Mouse (Mus musculus) neural tube, embryonic 15.5 days (tissue): ENCODE results near the gene Atp13a5. TPM values are rescaled to one million over a fixed set of nuclear protein-coding genes. Genes with fewer than 3 reads are reported as not detected.

Source experiments
- ATAC-seq: fragments of 200-750 bp; cut with Nextera tagmentation; 2 replicates; pipeline ENCODE4 v1.8.0; 2017; ENCODE audit warnings: mild to moderate bottlenecking, moderate TSS enrichment, moderate library complexity; ENCODE audit not compliant: low FRiP score
- H3K27ac ChIP-seq: fragments of 300-500 bp; sonication (generic); replicated peaks from 2 replicates; pipeline ENCODE4 v1.5.1; 2015; ENCODE audit warnings: mild to moderate bottlenecking, inconsistent platforms
- H3K27me3 ChIP-seq: fragments of 300-500 bp; sonication (generic); replicated peaks from 2 replicates; pipeline ENCODE4 v1.6.1; 2015; ENCODE audit warnings: inconsistent platforms
- H3K36me3 ChIP-seq: fragments of 300-500 bp; sonication (generic); 2 replicates; pipeline ENCODE4 v1.6.1; 2015; ENCODE audit warnings: inconsistent platforms
- H3K4me1 ChIP-seq: fragments of 300-500 bp; sonication (generic); 2 replicates; pipeline ENCODE4 v1.6.1; 2015; ENCODE audit warnings: inconsistent platforms
- H3K4me2 ChIP-seq: fragments of 300-500 bp; sonication (generic); 2 replicates; pipeline ENCODE4 v1.6.1; 2015; ENCODE audit warnings: inconsistent platforms, mild to moderate bottlenecking, moderate library complexity
- H3K4me3 ChIP-seq: fragments of 300-500 bp; sonication (generic); replicated peaks from 2 replicates; pipeline ENCODE4 v1.5.1; 2015; ENCODE audit warnings: mild to moderate bottlenecking, inconsistent platforms
- H3K9ac ChIP-seq: fragments of 300-500 bp; sonication (generic); replicated peaks from 2 replicates; pipeline ENCODE4 v1.6.1; 2015; ENCODE audit warnings: mild to moderate bottlenecking, inconsistent platforms
- H3K9me3 ChIP-seq: fragments of 300-500 bp; sonication (generic); replicated peaks from 2 replicates; pipeline ENCODE4 v1.6.1; 2016; ENCODE audit warnings: inconsistent platforms
- WGBS: fragments of 180-500 bp; shearing (Covaris S2); methylation state at CpG from one replicate; pipeline ENCODE4 v1.1.7; 2015; ENCODE audit warnings: mixed read lengths; 5-methylcytosine and 5-hydroxymethylcytosine counted together
- polyA plus RNA-seq: library from polyadenylated mRNA; unstranded; fragments of >200 nt; fragmentation: Nextera tagmentation; extraction: Ambion mirVana; gene quantifications from 2 replicates; pipeline ENCODE4 v1.2.1, GENCODE M21; 2015

The Atp13a5 gene
- polyA plus RNA-seq, 1 experiment from 2014 or later: 1.4 TPM

GRCm38 (mm10) chr16:29315391-29315790, 63.1 kb downstream of the Atp13a5 start:
- 89% methylated on average over 3 of the region's 3 CpGs for WGBS
- Histone ChIP-seq H3K4me1 (no peaks in the 10 kb centered on the region), H3K4me3 (no peak overlapping the region), H3K9ac (no peak overlapping the region), H3K27me3 (no peaks in the 10 kb centered on the region), H3K4me2 (no peak overlapping the region), H3K36me3 (no peaks in the 10 kb centered on the region), H3K9me3 (no peaks in the 10 kb centered on the region), H3K27ac (no peak overlapping the region)
- no peak for ATAC-seq

DNA sequence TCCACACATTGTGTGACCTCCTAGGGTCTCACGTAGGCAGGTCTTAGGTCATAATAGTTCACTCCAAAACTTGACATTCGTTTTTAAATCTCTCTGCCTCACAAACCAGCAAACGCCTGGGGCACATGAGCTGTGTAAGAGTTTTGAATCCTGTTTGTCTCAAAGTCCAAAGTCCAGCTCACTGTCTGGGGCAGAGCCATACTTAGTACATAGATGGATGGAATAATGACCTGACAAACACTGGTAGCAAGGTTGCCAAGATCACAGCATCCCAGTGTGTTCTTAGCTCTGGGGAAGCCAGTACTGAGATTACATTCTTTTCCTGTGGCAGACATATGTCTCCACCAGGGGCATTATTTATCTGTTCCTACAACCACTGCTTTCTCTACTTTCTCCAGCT, 63.5 kb downstream of the Atp13a5 start:
- no peak overlapping the region for H3K4me2 ChIP-seq
- H3K36me3 ChIP-seq: no peaks in the 10 kb centered on the region
- no peak overlapping the region for H3K4me3 ChIP-seq
- H3K9me3 ChIP-seq: no peaks in the 10 kb centered on the region
- 84% methylated on average over 3 of the region's 3 CpGs for WGBS
- no peak for ATAC-seq
- H3K27ac ChIP-seq: no peak overlapping the region
- H3K27me3 ChIP-seq: no peaks in the 10 kb centered on the region
- H3K4me1 ChIP-seq: no peaks in the 10 kb centered on the region
- no peak overlapping the region for H3K9ac ChIP-seq

DNA sequence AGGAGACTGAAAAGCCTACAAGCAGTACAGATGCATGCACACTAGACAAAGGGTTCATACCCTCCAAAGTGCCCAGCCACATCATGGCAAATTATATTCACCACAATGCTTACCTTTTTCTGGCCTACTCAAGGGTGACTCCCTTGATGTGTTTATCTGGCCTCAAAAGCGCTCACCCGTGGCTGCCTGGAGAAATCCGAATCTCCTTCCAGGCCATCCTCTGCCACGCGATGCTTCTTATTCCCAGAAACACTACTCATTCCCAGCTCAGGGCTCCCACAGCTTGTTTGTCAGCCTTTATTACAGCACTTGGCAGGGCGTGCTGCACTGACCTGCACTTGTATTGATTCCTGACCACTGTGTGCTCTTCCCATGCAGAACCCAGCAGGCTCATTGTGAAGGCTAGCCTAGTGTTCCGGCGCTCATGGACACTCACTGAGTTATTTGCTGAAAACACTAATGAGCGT, 80.9 kb downstream of the Atp13a5 start:
- H3K27ac ChIP-seq: no peak overlapping the region
- WGBS: 68% methylated on average over 9 of the region's 9 CpGs
- no peaks in the 10 kb centered on the region for H3K9me3 ChIP-seq
- H3K36me3 ChIP-seq: no peaks in the 10 kb centered on the region
- no peak overlapping the region for H3K9ac ChIP-seq
- no peak for ATAC-seq
- H3K4me1 ChIP-seq: no peaks in the 10 kb centered on the region; the same call in 1 of the 2 replicates
- no peak overlapping the region for H3K4me3 ChIP-seq
- H3K27me3 ChIP-seq: no peaks in the 10 kb centered on the region
- H3K4me2 ChIP-seq: no peak overlapping the region

GRCm38 (mm10) chr16:29280691-29281090, 97.8 kb downstream of the Atp13a5 start:
- H3K27me3 ChIP-seq: no peaks in the 10 kb centered on the region
- H3K4me1 ChIP-seq: no peaks in the 10 kb centered on the region
- no peaks in the 10 kb centered on the region for H3K36me3 ChIP-seq
- H3K27ac ChIP-seq: no peak overlapping the region
- no peak overlapping the region for H3K9ac ChIP-seq
- no peaks in the 10 kb centered on the region for H3K9me3 ChIP-seq
- no peak for ATAC-seq
- no peak overlapping the region for H3K4me2 ChIP-seq
- WGBS: 71% methylated on average over 5 of the region's 5 CpGs
- H3K4me3 ChIP-seq: no peak overlapping the region

DNA sequence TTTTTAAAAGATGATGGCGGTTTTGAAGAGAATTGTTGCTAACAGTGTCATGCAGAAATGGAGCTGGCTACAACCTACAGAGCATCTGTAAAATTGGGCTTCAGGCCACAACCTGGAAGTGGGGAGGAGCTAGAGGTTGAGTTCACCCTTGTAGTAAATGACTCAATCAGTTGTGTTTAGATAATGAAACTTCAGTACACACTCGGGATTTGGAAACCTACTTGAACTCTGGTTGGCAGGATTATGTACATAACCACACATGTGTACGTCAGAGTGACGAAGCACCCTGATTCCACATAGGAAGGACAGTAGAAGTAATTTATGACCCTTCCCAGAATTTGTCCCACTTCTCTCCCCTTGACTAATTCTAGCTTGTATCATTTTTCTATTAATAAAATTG, 124.2 kb downstream of the Atp13a5 start:
- H3K36me3 ChIP-seq: no peaks in the 10 kb centered on the region
- ATAC-seq: no peak
- no peaks in the 10 kb centered on the region for H3K27me3 ChIP-seq
- 89% methylated on average over 4 of the region's 4 CpGs for WGBS
- H3K4me2 ChIP-seq: no peak overlapping the region
- H3K27ac ChIP-seq: no peak overlapping the region
- no peaks in the 10 kb centered on the region for H3K4me1 ChIP-seq
- no peak overlapping the region for H3K4me3 ChIP-seq
- no peak overlapping the region for H3K9ac ChIP-seq
- H3K9me3 ChIP-seq: no peaks in the 10 kb centered on the region

DNA sequence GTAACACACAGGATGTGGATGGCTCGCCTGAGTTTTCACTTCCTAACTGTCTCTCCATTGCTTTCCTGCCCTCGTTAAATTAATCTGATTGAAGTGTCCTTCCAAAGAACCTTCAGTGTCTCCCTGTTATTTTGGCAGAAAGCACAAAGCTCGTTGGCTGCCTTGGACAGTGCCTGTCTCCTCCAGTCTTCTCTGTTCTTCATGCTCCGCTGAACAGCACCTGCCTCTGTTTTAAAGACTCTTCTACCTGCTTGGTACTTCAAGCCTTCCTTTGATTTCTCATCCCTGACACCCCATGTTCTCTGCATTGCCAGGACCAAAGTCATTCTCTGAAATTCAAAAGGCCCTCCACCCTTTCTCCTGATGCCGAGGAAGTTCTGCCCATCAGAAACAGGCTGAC, 142.6 kb downstream of the Atp13a5 start:
- Histone ChIP-seq H3K4me1 (no peaks in the 10 kb centered on the region), H3K4me2 (no peak overlapping the region), H3K27me3 (no peaks in the 10 kb centered on the region), H3K9ac (no peak overlapping the region), H3K9me3 (no peaks in the 10 kb centered on the region), H3K4me3 (no peak overlapping the region), H3K27ac (no peak overlapping the region), H3K36me3 (no peaks in the 10 kb centered on the region)
- ATAC-seq: no peak
- 84% methylated on average over 5 of the region's 5 CpGs for WGBS

GRCm38 (mm10) chr16:29216395-29217295, 161.9 kb downstream of the Atp13a5 start:
- peak; percentile 75; the same call in 1 of the 2 replicates for ATAC-seq
- 71% methylated on average over 5 of the region's 5 CpGs for WGBS
- Histone ChIP-seq H3K27me3 (no peaks in the 10 kb centered on the region), H3K36me3 (no peaks in the 10 kb centered on the region), H3K27ac (0 out of 2 replicates have a peak overlapping the region, but pooled peaks have one; percentile 19), H3K4me2 (no peak overlapping the region), H3K9ac (no peak overlapping the region), H3K4me3 (no peak overlapping the region), H3K9me3 (no peaks in the 10 kb centered on the region), H3K4me1 (peaks cover 5% of the 10 kb centered on the region; the same call in 1 of the 2 replicates)

- WGBS: 2% methylated on average over 39 of the region's 39 CpGs
- Histone ChIP-seq H3K36me3 (no peaks in the 10 kb centered on the region), H3K27ac (no peak within 1 kb of the TSS)
Observed at GRCm38 (mm10) chr16:29209605-29210411, 168.7 kb downstream of the Atp13a5 start, which contains the start of gene Hrasls. TSS of gene Hrasls (plus strand) at chr16:29209695.

DNA sequence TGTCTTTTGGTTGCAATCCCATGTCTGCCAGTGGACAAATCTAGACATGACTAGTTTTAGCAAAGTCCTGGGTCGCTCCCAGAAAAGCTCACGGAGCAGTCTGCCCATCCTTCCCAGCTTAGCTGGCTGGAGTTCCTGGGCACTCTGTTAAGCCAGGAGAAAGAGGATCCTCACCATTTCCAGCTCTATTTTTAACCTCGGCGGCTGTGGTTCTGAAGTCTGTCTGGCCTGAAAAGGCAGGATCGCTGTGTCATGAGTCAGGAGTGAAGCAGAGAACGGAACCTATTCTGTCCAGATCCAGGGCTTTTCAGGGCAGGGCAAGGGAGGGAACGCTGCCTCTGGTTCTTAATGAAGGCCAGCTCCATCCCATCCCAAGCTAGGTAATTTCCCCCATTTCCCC, 169.7 kb downstream of the Atp13a5 start:
- Histone ChIP-seq H3K27ac (no peak overlapping the region), H3K4me3 (no peak overlapping the region), H3K27me3 (no peaks in the 10 kb centered on the region), H3K4me2 (no peak overlapping the region), H3K36me3 (no peaks in the 10 kb centered on the region), H3K4me1 (peaks cover 29% of the 10 kb centered on the region), H3K9me3 (no peaks in the 10 kb centered on the region), H3K9ac (no peak overlapping the region)
- no peak for ATAC-seq
- WGBS: 81% methylated on average over 7 of the region's 7 CpGs

More at GRCm38 (mm10) chr16:29209605-29210411, 168.7 kb downstream of the Atp13a5 start, which contains the start of gene Hrasls:
- H3K9me3 ChIP-seq: no peaks in the 10 kb centered on the region
- H3K4me2 ChIP-seq: peak within 1 kb of the TSS; percentile 76
- H3K9ac ChIP-seq: peak within 1 kb of the TSS; percentile 55
- peak; percentile 71 for ATAC-seq
- peaks cover 25% of the 10 kb centered on the region for H3K4me1 ChIP-seq
- H3K4me3 ChIP-seq: peak within 1 kb of the TSS; percentile 44
- H3K27me3 ChIP-seq: no peaks in the 10 kb centered on the region

GRCm38 (mm10) chr16:29205581-29205980, 173.0 kb downstream of the Atp13a5 start:
- H3K4me3 ChIP-seq: no peak overlapping the region
- H3K4me2 ChIP-seq: no peak overlapping the region
- 21% methylated on average over 2 of the region's 2 CpGs for WGBS
- H3K27me3 ChIP-seq: no peaks in the 10 kb centered on the region
- H3K4me1 ChIP-seq: peaks cover 22% of the 10 kb centered on the region
- peak overlapping the region; percentile 25; the same call in 1 of the 2 replicates for H3K27ac ChIP-seq
- ATAC-seq: no peak
- H3K9me3 ChIP-seq: no peaks in the 10 kb centered on the region
- H3K36me3 ChIP-seq: no peaks in the 10 kb centered on the region
- no peak overlapping the region for H3K9ac ChIP-seq

DNA sequence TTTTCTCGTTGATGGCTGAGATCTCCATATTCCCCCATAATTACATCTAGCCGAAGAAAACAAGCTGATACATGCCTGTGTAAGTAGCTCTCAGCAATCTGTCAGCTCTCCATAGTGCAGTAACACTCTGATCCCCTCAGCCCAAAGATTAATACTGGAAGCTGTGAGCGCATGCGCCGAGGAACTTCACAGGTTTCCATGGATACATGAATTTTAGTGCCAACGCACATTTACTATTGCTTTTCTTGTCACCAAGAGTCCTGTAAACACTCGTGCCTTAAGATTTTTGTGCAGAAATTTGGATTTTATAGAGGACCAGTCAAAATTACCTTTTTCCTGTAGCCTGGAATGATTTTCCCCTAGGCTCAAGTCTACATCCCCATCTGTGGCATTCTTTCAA, 173.7 kb downstream of the Atp13a5 start:
- no peaks in the 10 kb centered on the region for H3K27me3 ChIP-seq
- H3K36me3 ChIP-seq: no peaks in the 10 kb centered on the region
- ATAC-seq: peak; percentile 80
- 38% methylated on average over 7 of the region's 7 CpGs for WGBS
- no peak overlapping the region for H3K9ac ChIP-seq
- peaks cover 15% of the 10 kb centered on the region for H3K4me1 ChIP-seq
- H3K4me2 ChIP-seq: no peak overlapping the region
- H3K9me3 ChIP-seq: no peaks in the 10 kb centered on the region
- H3K4me3 ChIP-seq: no peak overlapping the region
- peak overlapping the region; percentile 54; the same call in 1 of the 2 replicates for H3K27ac ChIP-seq
